Mouse (Mus musculus): ENCODE measurements at regions not wholly inside any gene's neighbourhood (a gene's known extent, or its start where the extent isn't known, plus 50 kb on each side); places are given as distances from the start of the nearest gene placed in this dataset.

DNA sequence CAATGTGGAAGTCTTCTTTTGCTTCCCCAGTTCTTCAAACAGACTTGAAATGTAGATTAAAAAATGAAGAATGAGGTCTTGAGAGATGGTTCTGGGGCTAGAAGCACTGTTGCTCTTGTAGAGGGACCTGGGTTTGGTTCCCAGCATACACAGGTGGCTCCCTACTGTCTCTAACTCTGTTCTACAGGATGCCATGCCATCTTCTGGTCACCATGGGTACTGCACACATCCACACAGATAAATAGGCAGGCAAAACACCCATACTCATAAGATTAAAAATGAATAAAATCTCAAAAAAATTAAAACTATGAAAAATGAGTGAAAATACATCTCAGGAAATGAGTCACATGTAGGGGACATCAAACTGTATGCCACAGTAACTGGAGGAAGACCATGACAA is 200.9 kb downstream of the Arrdc4 start:
- Histone ChIP-seq H3K4me1 (ENCODE audit: control insufficient read depth, insufficient read depth, low read length) (no peaks in the 10 kb centered on the region), H3K4me3 (replicated peaks; ENCODE audit: extremely low read depth, low read depth, low read length) (no peak overlapping the region)
- TF ChIP-seq POLR2A (IDR thresholded peaks at IDR 0.05; ENCODE audit: borderline replicate concordance, extremely low read depth, low read depth, low read length): no peak
- no peak for TF ChIP-seq CTCF (IDR thresholded peaks at IDR 0.05; ENCODE audit: insufficient read depth, low read length)
- no peak for DNase-seq

DNA sequence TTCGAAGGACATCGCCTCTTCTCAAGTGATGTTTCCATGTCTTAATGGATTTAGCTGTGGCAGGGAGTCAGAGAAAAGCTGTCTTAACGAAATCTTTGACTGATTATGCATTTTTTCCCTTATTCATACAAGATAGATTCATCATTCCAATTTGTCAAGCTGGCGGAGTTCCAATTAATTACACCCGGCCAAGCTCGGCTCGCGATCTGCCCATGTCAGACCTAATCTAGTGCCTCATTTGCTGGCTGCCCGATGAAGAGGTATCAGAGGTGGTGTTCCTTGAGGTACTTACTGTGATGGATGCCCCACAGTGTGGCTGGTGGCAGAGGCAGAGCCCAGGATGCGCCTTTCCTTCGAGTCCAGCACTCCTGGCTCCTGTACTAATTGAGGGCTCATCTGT is 204.9 kb downstream of the Arrdc4 start:
- no peak overlapping the region for H3K4me3 ChIP-seq (replicated peaks; ENCODE audit: extremely low read depth, low read depth, low read length)
- TF ChIP-seq POLR2A (IDR thresholded peaks at IDR 0.05; ENCODE audit: borderline replicate concordance, extremely low read depth, low read depth, low read length) (no peak), CTCF (IDR thresholded peaks at IDR 0.05; ENCODE audit: insufficient read depth, low read length) (no peak)
- no peak for DNase-seq
- H3K4me1 ChIP-seq (ENCODE audit: control insufficient read depth, insufficient read depth, low read length): no peaks in the 10 kb centered on the region
- 71% methylated on average over 11 of the region's 11 CpGs for WGBS

DNA sequence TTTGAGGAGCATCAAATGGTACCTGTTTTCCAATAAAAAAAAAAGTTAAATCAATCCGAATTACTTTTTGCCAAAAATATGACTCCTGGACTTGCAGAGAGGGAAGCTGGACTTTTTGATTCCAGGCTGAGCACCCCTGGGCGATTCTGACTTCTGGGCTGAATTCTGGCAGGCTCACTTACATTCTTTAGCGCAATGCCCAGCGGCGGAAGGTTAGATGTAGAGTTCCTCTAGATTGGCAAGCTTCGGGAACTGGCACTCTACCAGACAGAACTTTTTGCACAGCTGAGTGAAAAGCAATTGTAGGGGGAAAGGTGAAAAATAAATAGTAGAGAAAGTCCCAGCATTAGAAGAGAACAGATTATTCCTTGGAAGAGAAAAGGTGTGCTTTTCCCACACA is 235.5 kb downstream of the Fam169b start:
- DNase-seq: no peak
- H3K4me1 ChIP-seq (ENCODE audit: control insufficient read depth, insufficient read depth, low read length): no peaks in the 10 kb centered on the region
- WGBS: 73% methylated on average over 6 of the region's 6 CpGs
- H3K4me3 ChIP-seq (replicated peaks; ENCODE audit: extremely low read depth, low read depth, low read length): no peak overlapping the region
- no peak for TF ChIP-seq POLR2A (IDR thresholded peaks at IDR 0.05; ENCODE audit: borderline replicate concordance, extremely low read depth, low read depth, low read length)
- TF ChIP-seq CTCF (IDR thresholded peaks at IDR 0.05; ENCODE audit: insufficient read depth, low read length): no peak

DNA sequence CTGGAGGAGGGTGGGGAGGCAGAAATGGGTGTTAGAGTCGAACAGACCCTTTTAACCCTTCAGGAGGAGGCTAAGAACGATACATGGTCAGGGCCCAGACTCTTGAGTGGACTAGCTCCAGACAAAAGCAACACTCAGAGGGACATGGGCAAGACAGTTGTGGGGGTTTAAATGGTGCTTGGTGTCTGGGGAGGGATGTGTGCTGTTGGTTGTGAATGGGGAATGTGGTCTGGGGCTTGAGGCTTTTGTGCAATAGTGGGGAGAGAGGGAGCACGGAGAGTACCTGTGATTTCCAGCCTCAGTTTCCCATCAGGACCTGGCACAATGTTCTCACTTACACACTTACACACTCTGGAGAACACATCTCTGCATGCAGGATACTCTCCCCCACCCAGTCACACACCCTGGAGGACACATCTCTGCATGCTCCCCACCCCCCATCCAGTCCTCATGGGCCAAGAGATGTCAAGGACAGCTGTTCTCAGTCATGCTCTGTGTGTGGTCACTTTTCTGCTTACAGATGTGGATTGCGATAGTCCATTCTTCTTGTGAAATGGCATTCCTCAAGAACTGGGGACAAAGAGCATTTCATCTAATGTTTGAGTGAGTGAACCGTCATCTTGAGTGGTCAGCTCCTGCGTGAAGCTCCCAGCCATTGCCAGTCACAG is 217.6 kb downstream of the Fam169b start:
- no peak for DNase-seq
- Histone ChIP-seq H3K4me3 (replicated peaks; ENCODE audit: extremely low read depth, low read depth, low read length) (no peak overlapping the region), H3K4me1 (ENCODE audit: control insufficient read depth, insufficient read depth, low read length) (no peaks in the 10 kb centered on the region)
- TF ChIP-seq CTCF (IDR thresholded peaks at IDR 0.05; ENCODE audit: insufficient read depth, low read length) (no peak), POLR2A (IDR thresholded peaks at IDR 0.05; ENCODE audit: borderline replicate concordance, extremely low read depth, low read depth, low read length) (no peak)
- 53% methylated on average over 6 of the region's 6 CpGs for WGBS

DNA sequence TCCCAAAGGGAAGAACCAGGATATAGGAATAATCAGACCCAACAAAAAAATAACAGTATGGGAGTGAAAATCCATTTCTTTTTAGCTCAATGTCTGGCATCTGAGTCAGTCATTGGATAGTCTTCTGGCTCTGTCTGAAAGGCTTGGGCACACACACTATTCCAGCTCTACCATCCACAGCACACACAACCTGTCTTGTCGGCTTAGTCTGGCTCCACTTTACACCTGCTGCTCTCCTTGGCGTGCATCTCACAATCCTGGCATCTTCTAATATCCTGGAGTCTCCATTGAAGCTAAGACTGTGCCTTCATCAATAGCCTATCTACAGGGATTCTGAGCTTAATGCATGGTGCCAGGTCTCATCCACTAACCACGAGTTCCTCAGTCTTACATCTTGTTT is 213.0 kb downstream of the Fam169b start:
- TF ChIP-seq POLR2A (IDR thresholded peaks at IDR 0.05; ENCODE audit: borderline replicate concordance, extremely low read depth, low read depth, low read length) (no peak), CTCF (IDR thresholded peaks at IDR 0.05; ENCODE audit: insufficient read depth, low read length) (no peak)
- no peak for DNase-seq
- 75% methylated on average over 3 of the region's 3 CpGs for WGBS
- no peaks in the 10 kb centered on the region for H3K4me1 ChIP-seq (ENCODE audit: control insufficient read depth, insufficient read depth, low read length)
- no peak overlapping the region for H3K4me3 ChIP-seq (replicated peaks; ENCODE audit: extremely low read depth, low read depth, low read length)

DNA sequence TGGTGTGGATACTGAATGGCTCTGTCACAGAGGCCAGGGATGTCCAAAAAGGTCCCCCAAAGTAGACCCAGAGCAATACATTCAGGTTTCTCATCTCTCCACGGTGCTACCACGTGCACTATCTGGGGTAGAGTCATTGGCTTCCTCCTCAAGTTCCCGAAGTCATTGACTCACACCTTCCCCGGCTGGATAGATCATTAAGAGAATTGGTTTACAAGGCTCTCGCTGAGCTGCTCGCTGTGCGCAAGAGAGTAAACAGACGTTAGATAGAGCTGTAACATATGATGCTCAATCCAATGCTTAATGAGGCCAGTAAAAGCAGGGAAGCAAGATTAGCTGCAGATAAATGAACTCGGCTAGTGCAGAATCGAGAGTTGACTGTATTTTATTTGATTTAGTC is 208.9 kb downstream of the Fam169b start:
- no peaks in the 10 kb centered on the region for H3K4me1 ChIP-seq (ENCODE audit: control insufficient read depth, insufficient read depth, low read length)
- 54% methylated on average over 10 of the region's 10 CpGs for WGBS
- no peak for TF ChIP-seq CTCF (IDR thresholded peaks at IDR 0.05; ENCODE audit: insufficient read depth, low read length)
- no peak for TF ChIP-seq POLR2A (IDR thresholded peaks at IDR 0.05; ENCODE audit: borderline replicate concordance, extremely low read depth, low read depth, low read length)
- no peak for DNase-seq
- H3K4me3 ChIP-seq (replicated peaks; ENCODE audit: extremely low read depth, low read depth, low read length): no peak overlapping the region

DNA sequence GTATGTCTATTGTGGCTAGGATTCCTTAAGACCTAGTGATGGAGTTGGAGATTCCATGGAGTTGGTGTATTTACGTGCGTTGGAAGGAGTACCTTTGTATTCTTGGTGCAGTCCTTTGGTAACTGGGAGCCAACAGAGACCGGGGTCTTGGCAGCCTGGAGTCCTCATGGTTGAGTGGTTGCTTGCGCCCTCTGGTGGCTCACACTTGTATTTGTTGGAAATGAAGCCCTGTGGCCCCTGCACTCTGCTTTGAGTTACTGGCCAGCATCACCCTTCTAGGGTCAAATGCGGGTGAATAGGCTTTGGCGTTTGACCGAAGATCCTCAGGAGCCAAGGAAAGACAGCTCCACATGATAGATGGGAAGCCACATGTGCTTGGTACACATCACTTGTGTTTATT is 207.1 kb downstream of the Fam169b start:
- no peaks in the 10 kb centered on the region for H3K4me1 ChIP-seq (ENCODE audit: control insufficient read depth, insufficient read depth, low read length)
- no peak for TF ChIP-seq POLR2A (IDR thresholded peaks at IDR 0.05; ENCODE audit: borderline replicate concordance, extremely low read depth, low read depth, low read length)
- peak; percentile 74 for TF ChIP-seq CTCF (IDR thresholded peaks at IDR 0.05; ENCODE audit: insufficient read depth, low read length)
- 19% methylated on average over 7 of the region's 7 CpGs for WGBS
- peak; percentile 52 for DNase-seq
- no peak overlapping the region for H3K4me3 ChIP-seq (replicated peaks; ENCODE audit: extremely low read depth, low read depth, low read length)

DNA sequence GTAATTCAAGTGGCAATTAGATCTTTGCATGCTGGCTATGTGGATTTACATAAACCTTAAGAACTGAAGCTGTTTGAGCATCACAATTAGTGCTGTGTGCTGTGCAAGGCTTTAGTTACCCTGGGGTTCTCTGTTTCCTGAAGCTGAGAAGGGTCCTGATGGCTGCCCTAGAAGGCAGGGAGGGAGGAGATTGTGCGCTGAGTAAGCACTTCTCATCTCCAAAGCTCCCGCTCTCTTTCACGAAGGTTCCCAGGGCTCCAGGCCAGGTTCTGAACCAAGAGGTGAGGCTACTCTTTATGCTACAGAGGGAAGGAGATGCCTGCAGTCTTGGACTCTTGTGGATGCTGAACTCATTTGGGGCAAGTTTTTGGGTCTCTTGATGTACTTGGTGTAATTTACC is 206.7 kb downstream of the Fam169b start:
- no peak for TF ChIP-seq POLR2A (IDR thresholded peaks at IDR 0.05; ENCODE audit: borderline replicate concordance, extremely low read depth, low read depth, low read length)
- TF ChIP-seq CTCF (IDR thresholded peaks at IDR 0.05; ENCODE audit: insufficient read depth, low read length): no peak
- no peak overlapping the region for H3K4me3 ChIP-seq (replicated peaks; ENCODE audit: extremely low read depth, low read depth, low read length)
- WGBS: 52% methylated on average over 3 of the region's 3 CpGs
- DNase-seq: no peak
- H3K4me1 ChIP-seq (ENCODE audit: control insufficient read depth, insufficient read depth, low read length): no peaks in the 10 kb centered on the region

DNA sequence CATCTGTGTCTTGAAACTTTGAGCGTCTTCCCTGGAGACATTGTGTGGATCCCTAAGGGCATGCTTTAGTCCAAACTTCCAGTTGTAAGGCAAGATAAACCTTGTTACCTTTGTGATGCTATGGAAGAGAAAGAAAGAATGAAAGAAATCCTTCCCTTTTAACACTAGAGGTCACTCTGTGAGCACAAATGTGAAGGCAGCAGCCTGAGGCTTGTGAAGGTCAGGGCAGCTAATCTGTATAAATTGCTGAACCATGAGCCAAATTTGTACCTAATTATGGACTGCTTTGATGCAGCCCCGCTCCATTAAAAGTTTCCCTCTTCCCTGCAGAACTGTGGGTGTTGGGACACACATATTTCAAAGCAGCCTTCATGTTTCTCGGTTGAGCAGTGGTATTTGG is 204.4 kb downstream of the Fam169b start:
- Histone ChIP-seq H3K4me1 (ENCODE audit: control insufficient read depth, insufficient read depth, low read length) (no peaks in the 10 kb centered on the region), H3K4me3 (replicated peaks; ENCODE audit: extremely low read depth, low read depth, low read length) (no peak overlapping the region)
- no peak for TF ChIP-seq CTCF (IDR thresholded peaks at IDR 0.05; ENCODE audit: insufficient read depth, low read length)
- TF ChIP-seq POLR2A (IDR thresholded peaks at IDR 0.05; ENCODE audit: borderline replicate concordance, extremely low read depth, low read depth, low read length): no peak
- 60% methylated on average over 3 of the region's 3 CpGs for WGBS
- no peak for DNase-seq

DNA sequence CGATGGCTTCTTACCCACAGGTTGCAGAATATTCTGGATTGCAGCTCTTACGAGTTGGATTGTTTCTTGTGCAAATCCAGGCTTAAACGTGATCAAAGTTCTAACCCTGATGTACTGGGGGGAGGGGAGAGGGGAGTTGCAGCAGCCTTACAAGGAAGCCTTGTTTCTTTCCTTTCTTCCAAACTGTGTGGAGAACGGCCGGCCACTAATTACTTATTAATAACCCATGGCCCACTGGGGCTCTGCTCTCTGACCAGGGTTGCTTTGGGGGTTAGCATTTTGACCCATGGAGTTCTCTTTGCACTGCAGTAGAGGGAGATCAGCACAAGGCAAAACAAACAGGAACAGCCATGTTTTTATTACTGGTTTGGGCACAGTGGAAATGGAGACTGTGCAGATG is 199.2 kb downstream of the Fam169b start:
- Histone ChIP-seq H3K4me1 (ENCODE audit: control insufficient read depth, insufficient read depth, low read length) (no peaks in the 10 kb centered on the region), H3K4me3 (replicated peaks; ENCODE audit: extremely low read depth, low read depth, low read length) (no peak overlapping the region)
- TF ChIP-seq CTCF (IDR thresholded peaks at IDR 0.05; ENCODE audit: insufficient read depth, low read length) (no peak), POLR2A (IDR thresholded peaks at IDR 0.05; ENCODE audit: borderline replicate concordance, extremely low read depth, low read depth, low read length) (no peak)
- no peak for DNase-seq
- 24% methylated on average over 5 of the region's 5 CpGs for WGBS
